Mouse (Mus musculus): ENCODE measurements around the gene Kctd11. TPM values are rescaled to one million over a fixed set of nuclear protein-coding genes. Genes with fewer than 3 reads are reported as not detected.

The Kctd11 gene
- polyA plus RNA-seq, 1 experiment = 0.47 TPM

- H3K27ac ChIP-seq (ENCODE audit: control insufficient read depth, insufficient read depth, low read depth, low read length) = no peak overlapping the region
- H3K27me3 ChIP-seq (ENCODE audit: control insufficient read depth, insufficient read depth, low read length) = no peaks in the 10 kb centered on the region
- H3K4me3 ChIP-seq (ENCODE audit: control insufficient read depth, low read depth, low read length) = no peak overlapping the region
- peaks cover 35% of the 10 kb centered on the region for H3K4me1 ChIP-seq (ENCODE audit: control insufficient read depth, insufficient read depth, low read length)
- no peak for TF ChIP-seq CTCF (IDR thresholded peaks at IDR 0.05; ENCODE audit: control insufficient read depth, insufficient read depth, insufficient replicate concordance, low read depth, low read length)
- TF ChIP-seq POLR2A (IDR thresholded peaks at IDR 0.05; ENCODE audit: control insufficient read depth, low read depth, low read length) = no peak
- no peaks in the 10 kb centered on the region for H3K36me3 ChIP-seq (ENCODE audit: control insufficient read depth, insufficient read depth, low read length)
These were observed 2.3 kb downstream of the Kctd11 start for GRCm38 (mm10) chr11:69878952-69879351.

GRCm38 (mm10) chr11:69878399-69878798, 2.8 kb downstream of the Kctd11 start:
- peaks cover 35% of the 10 kb centered on the region for H3K4me1 ChIP-seq (ENCODE audit: control insufficient read depth, insufficient read depth, low read length)
- no peaks in the 10 kb centered on the region for H3K36me3 ChIP-seq (ENCODE audit: control insufficient read depth, insufficient read depth, low read length)
- peak overlapping the region; percentile 81; the same call in 1 of the 2 replicates for H3K4me3 ChIP-seq (ENCODE audit: control insufficient read depth, low read depth, low read length)
- H3K27ac ChIP-seq (ENCODE audit: control insufficient read depth, insufficient read depth, low read depth, low read length) = no peak overlapping the region
- H3K27me3 ChIP-seq (ENCODE audit: control insufficient read depth, insufficient read depth, low read length) = no peaks in the 10 kb centered on the region
- TF ChIP-seq CTCF (IDR thresholded peaks at IDR 0.05; ENCODE audit: control insufficient read depth, insufficient read depth, insufficient replicate concordance, low read depth, low read length) = no peak
- no peak for TF ChIP-seq POLR2A (IDR thresholded peaks at IDR 0.05; ENCODE audit: control insufficient read depth, low read depth, low read length)

DNA sequence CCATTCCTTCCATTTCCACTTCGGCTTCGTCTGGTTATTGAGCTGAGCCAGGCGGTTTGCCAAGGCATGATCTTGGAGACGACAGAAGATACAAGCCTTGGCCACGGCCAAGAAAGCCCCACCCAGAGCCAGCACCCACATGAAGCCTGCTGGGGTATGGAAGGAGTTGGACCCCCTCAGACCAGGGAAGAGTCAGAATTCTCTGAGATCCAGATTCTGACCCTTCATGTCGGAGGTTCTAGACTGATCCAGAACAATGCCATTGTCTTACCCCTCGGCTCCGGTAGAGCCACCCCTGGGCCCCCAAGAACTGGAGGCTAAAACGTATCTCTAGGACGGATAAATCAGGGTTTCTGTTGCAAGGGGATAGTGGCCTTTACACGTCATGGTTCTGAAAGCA, 3.3 kb downstream of the Kctd11 start, which contains the start of gene Tmem95:
TSS of gene Tmem95 (minus strand) at position 141 of the 400 bp plus-strand sequence.
- Histone ChIP-seq H3K4me1 (ENCODE audit: control insufficient read depth, insufficient read depth, low read length) (peaks cover 35% of the 10 kb centered on the region), H3K4me3 (ENCODE audit: control insufficient read depth, low read depth, low read length) (peak within 1 kb of the TSS; percentile 81)

GRCm38 (mm10) chr11:69876867-69877266, 4.3 kb downstream of the Kctd11 start:
- Histone ChIP-seq H3K27ac (ENCODE audit: control insufficient read depth, insufficient read depth, low read depth, low read length) (no peak overlapping the region), H3K4me3 (ENCODE audit: control insufficient read depth, low read depth, low read length) (peak overlapping the region; percentile 81), H3K4me1 (ENCODE audit: control insufficient read depth, insufficient read depth, low read length) (peaks cover 32% of the 10 kb centered on the region), H3K36me3 (ENCODE audit: control insufficient read depth, insufficient read depth, low read length) (no peaks in the 10 kb centered on the region), H3K27me3 (ENCODE audit: control insufficient read depth, insufficient read depth, low read length) (no peaks in the 10 kb centered on the region)
- TF ChIP-seq POLR2A (IDR thresholded peaks at IDR 0.05; ENCODE audit: control insufficient read depth, low read depth, low read length) (no peak), CTCF (IDR thresholded peaks at IDR 0.05; ENCODE audit: control insufficient read depth, insufficient read depth, insufficient replicate concordance, low read depth, low read length) (peak; percentile 94)

More for the DNA sequence above, 3.3 kb downstream of the Kctd11 start, which contains the start of gene Tmem95:
- TF ChIP-seq POLR2A (IDR thresholded peaks at IDR 0.05; ENCODE audit: control insufficient read depth, low read depth, low read length) (0 out of 2 replicates have a peak, but pooled peaks have one; percentile 35), CTCF (IDR thresholded peaks at IDR 0.05; ENCODE audit: control insufficient read depth, insufficient read depth, insufficient replicate concordance, low read depth, low read length) (no peak)
- Histone ChIP-seq H3K36me3 (ENCODE audit: control insufficient read depth, insufficient read depth, low read length) (no peaks in the 10 kb centered on the region), H3K27me3 (ENCODE audit: control insufficient read depth, insufficient read depth, low read length) (no peaks in the 10 kb centered on the region), H3K27ac (ENCODE audit: control insufficient read depth, insufficient read depth, low read depth, low read length) (no peak within 1 kb of the TSS)

GRCm38 (mm10) chr11:69876186-69876585, 5.0 kb downstream of the Kctd11 start:
- Histone ChIP-seq H3K4me3 (ENCODE audit: control insufficient read depth, low read depth, low read length) (peak overlapping the region; percentile 81), H3K4me1 (ENCODE audit: control insufficient read depth, insufficient read depth, low read length) (peaks cover 26% of the 10 kb centered on the region), H3K27ac (ENCODE audit: control insufficient read depth, insufficient read depth, low read depth, low read length) (no peak overlapping the region), H3K36me3 (ENCODE audit: control insufficient read depth, insufficient read depth, low read length) (no peaks in the 10 kb centered on the region), H3K27me3 (ENCODE audit: control insufficient read depth, insufficient read depth, low read length) (no peaks in the 10 kb centered on the region)
- TF ChIP-seq CTCF (IDR thresholded peaks at IDR 0.05; ENCODE audit: control insufficient read depth, insufficient read depth, insufficient replicate concordance, low read depth, low read length) (no peak), POLR2A (IDR thresholded peaks at IDR 0.05; ENCODE audit: control insufficient read depth, low read depth, low read length) (no peak)

- Histone ChIP-seq H3K27ac (ENCODE audit: control insufficient read depth, insufficient read depth, low read depth, low read length) (no peak overlapping the region), H3K4me3 (ENCODE audit: control insufficient read depth, low read depth, low read length) (no peak overlapping the region), H3K36me3 (ENCODE audit: control insufficient read depth, insufficient read depth, low read length) (no peaks in the 10 kb centered on the region), H3K27me3 (ENCODE audit: control insufficient read depth, insufficient read depth, low read length) (no peaks in the 10 kb centered on the region), H3K4me1 (ENCODE audit: control insufficient read depth, insufficient read depth, low read length) (peaks cover 10% of the 10 kb centered on the region)
- TF ChIP-seq POLR2A (IDR thresholded peaks at IDR 0.05; ENCODE audit: control insufficient read depth, low read depth, low read length) = no peak
- no peak for TF ChIP-seq CTCF (IDR thresholded peaks at IDR 0.05; ENCODE audit: control insufficient read depth, insufficient read depth, insufficient replicate concordance, low read depth, low read length)
These were observed 8.8 kb downstream of the Kctd11 start for GRCm38 (mm10) chr11:69872451-69872850.

GRCm38 (mm10) chr11:69871822-69872221, 9.4 kb downstream of the Kctd11 start:
- TF ChIP-seq CTCF (IDR thresholded peaks at IDR 0.05; ENCODE audit: control insufficient read depth, insufficient read depth, insufficient replicate concordance, low read depth, low read length) = no peak
- TF ChIP-seq POLR2A (IDR thresholded peaks at IDR 0.05; ENCODE audit: control insufficient read depth, low read depth, low read length) = no peak
- peaks cover 7% of the 10 kb centered on the region for H3K4me1 ChIP-seq (ENCODE audit: control insufficient read depth, insufficient read depth, low read length)
- H3K27ac ChIP-seq (ENCODE audit: control insufficient read depth, insufficient read depth, low read depth, low read length) = no peak overlapping the region
- H3K4me3 ChIP-seq (ENCODE audit: control insufficient read depth, low read depth, low read length) = no peak overlapping the region
- H3K36me3 ChIP-seq (ENCODE audit: control insufficient read depth, insufficient read depth, low read length) = no peaks in the 10 kb centered on the region
- no peaks in the 10 kb centered on the region for H3K27me3 ChIP-seq (ENCODE audit: control insufficient read depth, insufficient read depth, low read length)
